Mouse (Mus musculus) lung, postnatal 0 days (tissue): ENCODE measurements around the gene Card10. TPM values are rescaled to one million over a fixed set of nuclear protein-coding genes. Genes with fewer than 3 reads are reported as not detected.

ENCODE experiments used
- ATAC-seq: fragments of 200-750 bp; cut with Nextera tagmentation; 2 replicates; pipeline ENCODE4 v1.8.0; 2017; ENCODE audit warnings: moderate library complexity
- DNase-seq: peaks from one replicate; pipeline ENCODE4 v3.0.0-alpha.2; 2016; ENCODE audit warnings: low spot score
- H3K27ac ChIP-seq: fragments of 300-500 bp; sonication (generic); 2 replicates; pipeline ENCODE4 v1.5.1; 2014; ENCODE audit warnings: antibody characterized with exemption, mild to moderate bottlenecking, low read length, mixed read lengths
- H3K27me3 ChIP-seq: fragments of 300-500 bp; sonication (generic); replicated peaks from 2 replicates; pipeline ENCODE4 v1.6.1; 2014; ENCODE audit warnings: low read length, mixed read lengths; ENCODE audit not compliant: insufficient read depth
- H3K36me3 ChIP-seq: fragments of 300-500 bp; sonication (generic); 2 replicates; pipeline ENCODE4 v1.6.1; 2014; ENCODE audit warnings: low read length, mixed read lengths; ENCODE audit not compliant: insufficient read depth
- H3K4me1 ChIP-seq: fragments of 300-500 bp; sonication (generic); 2 replicates; pipeline ENCODE4 v1.6.1; 2014; ENCODE audit warnings: antibody characterized with exemption, low read depth, low read length, mixed read lengths; ENCODE audit not compliant: insufficient read depth
- H3K4me2 ChIP-seq: fragments of 300-500 bp; sonication (generic); replicated peaks from 2 replicates; pipeline ENCODE4 v1.6.1; 2014; ENCODE audit warnings: low read depth, mild to moderate bottlenecking, low read length, moderate library complexity, mixed read lengths
- H3K4me3 ChIP-seq: fragments of 300-500 bp; sonication (generic); 2 replicates; pipeline ENCODE4 v1.5.1; 2014; ENCODE audit warnings: low read depth, low read length
- H3K9ac ChIP-seq: fragments of 300-500 bp; sonication (generic); replicated peaks from 2 replicates; pipeline ENCODE4 v1.6.1; 2014; ENCODE audit warnings: low read depth, mild to moderate bottlenecking
- H3K9me3 ChIP-seq: fragments of 300-500 bp; sonication (generic); 2 replicates; pipeline ENCODE4 v1.6.1; 2016; ENCODE audit warnings: low read length, mixed read lengths
- CTCF ChIP-seq: IDR thresholded peaks from 2 replicates; pipeline ENCODE4 v1.5.1; 2016; ENCODE audit warnings: antibody characterized with exemption, mild to moderate bottlenecking
- EP300 ChIP-seq: IDR thresholded peaks from 2 replicates; pipeline ENCODE4 v1.6.1; 2016; ENCODE audit warnings: antibody characterized with exemption, mild to moderate bottlenecking, control low read depth
- WGBS: fragments of 180-500 bp; shearing (Covaris S2); extraction: QIAGEN DNeasy Blood & Tissue Kit; methylation state at CpG from one replicate; pipeline ENCODE4 v1.1.7; 2014; 5-methylcytosine and 5-hydroxymethylcytosine counted together
- polyA plus RNA-seq: library from polyadenylated mRNA; unstranded; fragments of >200 nt; fragmentation: Nextera tagmentation; extraction: Ambion mirVana; gene quantifications from 2 replicates; pipeline ENCODE4 v1.2.1, GENCODE M21; 2015

Card10 gene
- polyA plus RNA-seq, 1 experiment from 2014 or later, result 7.5 TPM

GRCm38 (mm10) chr15:78761112-78761511, 41.7 kb downstream of the Card10 start:
- H3K9me3 ChIP-seq, result no peaks in the 10 kb centered on the region

GRCm38 (mm10) chr15:78758132-78758531, 44.7 kb downstream of the Card10 start:
- Histone ChIP-seq H3K4me3 (no peak overlapping the region), H3K27me3 (no peaks in the 10 kb centered on the region), H3K27ac (no peak overlapping the region), H3K4me1 (no peaks in the 10 kb centered on the region), H3K36me3 (no peaks in the 10 kb centered on the region), H3K4me2 (no peak overlapping the region), H3K9me3 (no peaks in the 10 kb centered on the region), H3K9ac (no peak overlapping the region)
- no peak for ATAC-seq
- 83% methylated on average over 6 of the region's 6 CpGs for WGBS
- TF ChIP-seq CTCF (no peak), EP300 (no peak)
- no peak for DNase-seq

More at GRCm38 (mm10) chr15:78761112-78761511, 41.7 kb downstream of the Card10 start:
- DNase-seq, result no peak
- ATAC-seq, result no peak
- Histone ChIP-seq H3K4me3 (no peak overlapping the region), H3K27ac (no peak overlapping the region), H3K27me3 (no peaks in the 10 kb centered on the region), H3K36me3 (no peaks in the 10 kb centered on the region), H3K4me1 (no peaks in the 10 kb centered on the region), H3K4me2 (no peak overlapping the region), H3K9ac (no peak overlapping the region)
- WGBS, result 73% methylated on average over 13 of the region's 13 CpGs
- TF ChIP-seq CTCF (no peak), EP300 (no peak)

GRCm38 (mm10) chr15:78755966-78756725, 46.7 kb downstream of the Card10 start:
- H3K27ac ChIP-seq, result no peak overlapping the region
- no peaks in the 10 kb centered on the region for H3K4me1 ChIP-seq
- no peak overlapping the region for H3K9ac ChIP-seq
- no peak overlapping the region for H3K4me2 ChIP-seq
- H3K27me3 ChIP-seq, result no peaks in the 10 kb centered on the region
- H3K36me3 ChIP-seq, result no peaks in the 10 kb centered on the region
- H3K4me3 ChIP-seq, result no peak overlapping the region
- WGBS, result 61% methylated on average over 12 of the region's 12 CpGs
- DNase-seq (no peak), ATAC-seq (no peak)
- no peaks in the 10 kb centered on the region for H3K9me3 ChIP-seq
- TF ChIP-seq CTCF, result no peak
- no peak for TF ChIP-seq EP300

- 24% methylated on average over 3 of the region's 3 CpGs for WGBS
- no peaks in the 10 kb centered on the region for H3K27me3 ChIP-seq
- no peaks in the 10 kb centered on the region for H3K4me1 ChIP-seq
- H3K4me2 ChIP-seq, result no peak overlapping the region
- H3K36me3 ChIP-seq, result no peaks in the 10 kb centered on the region
- DNase-seq, result no peak
- no peak overlapping the region for H3K4me3 ChIP-seq
- TF ChIP-seq EP300, result no peak
- no peak for TF ChIP-seq CTCF
- ATAC-seq, result no peak
- H3K9me3 ChIP-seq, result no peaks in the 10 kb centered on the region
- no peak overlapping the region for H3K27ac ChIP-seq
- no peak overlapping the region for H3K9ac ChIP-seq
Measured at GRCm38 (mm10) chr15:78755226-78755625, 47.6 kb downstream of the Card10 start.

- H3K4me3 ChIP-seq, result no peak overlapping the region
- H3K4me2 ChIP-seq, result no peak overlapping the region
- WGBS, result 65% methylated on average over 5 of the region's 5 CpGs
- no peaks in the 10 kb centered on the region for H3K4me1 ChIP-seq
- H3K9me3 ChIP-seq, result no peaks in the 10 kb centered on the region
- H3K27me3 ChIP-seq, result no peaks in the 10 kb centered on the region
- H3K27ac ChIP-seq, result no peak overlapping the region
- DNase-seq (no peak), ATAC-seq (no peak)
- TF ChIP-seq CTCF, result no peak
- TF ChIP-seq EP300, result no peak
- no peaks in the 10 kb centered on the region for H3K36me3 ChIP-seq
- no peak overlapping the region for H3K9ac ChIP-seq
Measured at GRCm38 (mm10) chr15:78754144-78754543, 48.7 kb downstream of the Card10 start.

- Histone ChIP-seq H3K27ac (no peak overlapping the region), H3K4me2 (no peak overlapping the region), H3K4me1 (no peaks in the 10 kb centered on the region), H3K27me3 (no peaks in the 10 kb centered on the region), H3K9ac (no peak overlapping the region), H3K36me3 (no peaks in the 10 kb centered on the region), H3K4me3 (no peak overlapping the region), H3K9me3 (no peaks in the 10 kb centered on the region)
- ATAC-seq (no peak), DNase-seq (no peak)
- no peak for TF ChIP-seq CTCF
- TF ChIP-seq EP300, result no peak
Measured at GRCm38 (mm10) chr15:78752991-78753390, 49.9 kb downstream of the Card10 start.
